ENCODE assay signal across 31 mouse cellular contexts in genomic region chr3:59293437-59294199, GRCm38 (mm10). TPM values are rescaled to one million over a fixed set of nuclear protein-coding genes. Genes with fewer than 3 reads are reported as not detected.
DNase-seq lines count a peak whose midpoint lies in the region; ATAC-seq and TF ChIP-seq lines count a peak whose summit lies in the region.
"Had no signal": no experiment of that assay in that cellular context is flagged by ENCODE, and none has a peak within 500 bp of the region (broad histone marks: within the 10 kb centered on the region; RNA-seq: fewer than 3 reads in every experiment).

No protein-coding gene starts in this region.

- H3K4me2 ChIP-seq in midbrain, embryonic 15.5 days = no peak overlapping the region
- H3K4me2 ChIP-seq in midbrain, embryonic 14.5 days (ENCODE audit: low read length) = no peak overlapping the region
- no peak overlapping the region for H3K4me2 ChIP-seq in midbrain, postnatal 0 days (ENCODE audit: low read depth, low read length, poor library complexity, severe bottlenecking)
- H3K4me2 ChIP-seq in midbrain, embryonic 13.5 days (replicated peaks) = no peak overlapping the region
- H3K4me2 ChIP-seq: embryonic facial prominence, embryonic 13.5 days; embryonic facial prominence, embryonic 15.5 days; forebrain, embryonic 12.5 days had no signal

- DNase-seq in heart, adult 11 months = peak; percentile 15
- no peak for DNase-seq in heart, adult 8-10 months (ENCODE audit: low spot score)
- no peak for DNase-seq in midbrain, embryonic 14.5 days
- DNase-seq in midbrain, postnatal 0 days (ENCODE audit: low spot score) = peak; percentile 6
- DNase-seq in brain, embryonic 14.5 days (ENCODE audit: low read depth) = peak; percentile 5
- no peak for DNase-seq in left cerebral cortex, adult 2 months (ENCODE audit: extremely low spot score in 1 of 2, low spot score in 2 of 2)
- DNase-seq: adrenal gland, adult 8-10 months; adrenal gland, postnatal 14 days; adrenal gland, postnatal 36 days; B cell, adult 2 months; cerebellum, adult 11 months; cerebellum, adult 18-20 months; cerebellum, adult 8-10 months; cerebellum, adult 9-11 months; cerebellum, postnatal 14 days; cerebellum, postnatal 36 days; embryo, embryonic 11 days had no signal

- 0 out of 2 replicates have a peak, but pooled peaks have one; percentile 66 for ATAC-seq in midbrain, embryonic 15.5 days (replicated peaks)
- ATAC-seq in midbrain, embryonic 14.5 days (ENCODE audit: low FRiP score, low TSS enrichment) = no peak
- no peak for ATAC-seq in midbrain, postnatal 0 days (ENCODE audit: low FRiP score)
- ATAC-seq in midbrain, embryonic 13.5 days = no peak
- ATAC-seq: activated CD4-positive, CD25-positive, alpha-beta regulatory T cell, adult 4 months; CD4-positive, CD25-positive, alpha-beta regulatory T cell, adult 4 months; forebrain, embryonic 14.5 days; Patski had no signal

- TF ChIP-seq POLR2A in brain, embryonic 14.5 days (IDR thresholded peaks at IDR 0.05; ENCODE audit: borderline replicate concordance, extremely low read depth, insufficient read depth, insufficient read length, poor library complexity, severe bottlenecking) = no peak

- no peak overlapping the region for H3K9ac ChIP-seq in midbrain, embryonic 15.5 days
- H3K9ac ChIP-seq in midbrain, embryonic 14.5 days (replicated peaks; ENCODE audit: low read length) = no peak overlapping the region
- H3K9ac ChIP-seq in midbrain, postnatal 0 days (replicated peaks; ENCODE audit: low read length, poor library complexity, severe bottlenecking) = no peak overlapping the region
- no peak overlapping the region for H3K9ac ChIP-seq in midbrain, embryonic 13.5 days (replicated peaks)
- H3K9ac ChIP-seq: embryonic facial prominence, embryonic 13.5 days; embryonic facial prominence, embryonic 15.5 days; forebrain, embryonic 12.5 days had no signal

- H3K27me3 ChIP-seq in midbrain, embryonic 15.5 days (replicated peaks) = no peaks in the 10 kb centered on the region
- no peaks in the 10 kb centered on the region for H3K27me3 ChIP-seq in midbrain, embryonic 14.5 days (ENCODE audit: control insufficient read depth, insufficient read depth, low read length)
- H3K27me3 ChIP-seq in midbrain, postnatal 0 days (ENCODE audit: insufficient read depth, low read length) = no peaks in the 10 kb centered on the region
- no peaks in the 10 kb centered on the region for H3K27me3 ChIP-seq in midbrain, embryonic 13.5 days
- H3K27me3 ChIP-seq: CH12.LX; embryonic facial prominence, embryonic 13.5 days; embryonic facial prominence, embryonic 15.5 days; forebrain, embryonic 12.5 days; Patski had no signal

- TF ChIP-seq CTCF in midbrain, postnatal 0 days (IDR thresholded peaks at IDR 0.05) = no peak
- no peak for TF ChIP-seq CTCF in brain, embryonic 14.5 days (IDR thresholded peaks at IDR 0.05; ENCODE audit: borderline replicate concordance, extremely low read depth, insufficient read depth, insufficient read length)
- TF ChIP-seq CTCF in left cerebral cortex, adult 2 months (IDR thresholded peaks at IDR 0.05) = no peak

- no peaks in the 10 kb centered on the region for H3K9me3 ChIP-seq in midbrain, embryonic 15.5 days
- no peaks in the 10 kb centered on the region for H3K9me3 ChIP-seq in midbrain, embryonic 14.5 days (ENCODE audit: control insufficient read depth, low read length)
- no peaks in the 10 kb centered on the region for H3K9me3 ChIP-seq in midbrain, postnatal 0 days (ENCODE audit: low read length)
- H3K9me3 ChIP-seq in midbrain, embryonic 13.5 days = no peaks in the 10 kb centered on the region
- H3K9me3 ChIP-seq: embryonic facial prominence, embryonic 13.5 days; embryonic facial prominence, embryonic 15.5 days; forebrain, embryonic 10.5 days; forebrain, embryonic 12.5 days; G1E had no signal

- no peaks in the 10 kb centered on the region for H3K4me1 ChIP-seq in midbrain, embryonic 15.5 days
- H3K4me1 ChIP-seq in midbrain, embryonic 14.5 days (ENCODE audit: control insufficient read depth, insufficient read depth, low read length) = no peaks in the 10 kb centered on the region
- H3K4me1 ChIP-seq in midbrain, postnatal 0 days (ENCODE audit: insufficient read depth, low read length) = no peaks in the 10 kb centered on the region
- no peaks in the 10 kb centered on the region for H3K4me1 ChIP-seq in midbrain, embryonic 13.5 days (replicated peaks)
- H3K4me1 ChIP-seq: forebrain, embryonic 10.5 days; forebrain, embryonic 12.5 days had no signal

- WGBS in midbrain, embryonic 15.5 days = 74% methylated on average over 5 of the region's 5 CpGs
- WGBS in midbrain, embryonic 14.5 days = 83% methylated on average over 5 of the region's 5 CpGs
- WGBS in midbrain, postnatal 0 days = 61% methylated on average over 5 of the region's 5 CpGs
- 78% methylated on average over 5 of the region's 5 CpGs for WGBS in midbrain, embryonic 13.5 days

- H3K27ac ChIP-seq in midbrain, embryonic 15.5 days = no peak overlapping the region
- no peak overlapping the region for H3K27ac ChIP-seq in midbrain, embryonic 14.5 days (replicated peaks; ENCODE audit: low read depth, low read length)
- no peak overlapping the region for H3K27ac ChIP-seq in midbrain, postnatal 0 days (ENCODE audit: low read depth, low read length)
- no peak overlapping the region for H3K27ac ChIP-seq in midbrain, embryonic 13.5 days
- H3K27ac ChIP-seq in left cerebral cortex, adult 2 months = no peak overlapping the region
- H3K27ac ChIP-seq: embryonic facial prominence, embryonic 13.5 days; embryonic facial prominence, embryonic 15.5 days; forebrain, embryonic 10.5 days; forebrain, embryonic 12.5 days had no signal

- no peak overlapping the region for H3K4me3 ChIP-seq in midbrain, embryonic 15.5 days
- H3K4me3 ChIP-seq in midbrain, embryonic 14.5 days (replicated peaks; ENCODE audit: low read depth, low read length) = no peak overlapping the region
- no peak overlapping the region for H3K4me3 ChIP-seq in midbrain, postnatal 0 days (ENCODE audit: low read depth, low read length)
- H3K4me3 ChIP-seq in midbrain, embryonic 13.5 days (replicated peaks) = no peak overlapping the region
- no peak overlapping the region for H3K4me3 ChIP-seq in left cerebral cortex, adult 2 months
- H3K4me3 ChIP-seq: embryonic facial prominence, embryonic 13.5 days; embryonic facial prominence, embryonic 15.5 days; erythroblast, embryonic 14.5 days; forebrain, embryonic 10.5 days; forebrain, embryonic 12.5 days had no signal

- no peaks in the 10 kb centered on the region for H3K36me3 ChIP-seq in midbrain, embryonic 15.5 days (replicated peaks)
- no peaks in the 10 kb centered on the region for H3K36me3 ChIP-seq in midbrain, embryonic 14.5 days (ENCODE audit: control insufficient read depth, insufficient read depth, low read length)
- 0 out of 2 replicates have a peak, but pooled peaks cover 9% of the 10 kb centered on the region for H3K36me3 ChIP-seq in midbrain, postnatal 0 days (ENCODE audit: insufficient read depth, low read length)
- H3K36me3 ChIP-seq in midbrain, embryonic 13.5 days = no peaks in the 10 kb centered on the region
- H3K36me3 ChIP-seq: embryonic facial prominence, embryonic 13.5 days; embryonic facial prominence, embryonic 15.5 days; forebrain, embryonic 12.5 days; G1E had no signal

- intact Hi-C loops in left cerebral cortex, adult 2 months (cut with DNase I) = no loop called here

RNA-seq across cellular contexts. Expression of gene P2ry12, which starts 30.9 kb away (rescaled TPM):
- 1 to 10 TPM; 1.2 to 5.1 (median 4.4) TPM for total RNA-seq in heart, adult 8-10 months (2022)
- 5.9 and 7.7 TPM in 2 replicates for polyA plus RNA-seq in midbrain, embryonic 15.5 days (2015; fragmentation: Nextera tagmentation; extraction: Ambion mirVana)
- 4.5 and 5.6 TPM in 2 replicates for polyA plus RNA-seq in midbrain, embryonic 14.5 days (2014; fragmentation: Nextera tagmentation; extraction: Ambion mirVana)
- total RNA-seq in midbrain, postnatal 0 days (2014; rRNA removed) = 13.9 and 15.6 TPM in 2 replicates
- 9.9 and 11.1 TPM in 2 replicates for polyA plus RNA-seq in midbrain, postnatal 0 days (2015; fragmentation: Nextera tagmentation; extraction: Ambion mirVana)
- 5.9 and 6.4 TPM in 2 replicates for polyA plus RNA-seq in midbrain, embryonic 13.5 days (2015; fragmentation: Nextera tagmentation; extraction: Ambion mirVana)
- polyA plus RNA-seq in brain, embryonic 14.5 days (2012; rRNA removed) = 6.6 and 6.7 TPM in 2 replicates
- total RNA-seq in left cerebral cortex, adult 2 months (2021) = 10 to 100 TPM; 34.1 to 35.0 TPM
- total RNA-seq: common myeloid progenitor, adult 5-6 weeks had no signal
- polyA plus RNA-seq: erythroblast, embryonic 14.5 days; G1E; Patski had no signal

RNA-seq across cellular contexts. Expression of gene Igsf10, which starts 50.6 kb away (rescaled TPM):
- total RNA-seq in heart, adult 8-10 months (2022) = 1 to 10 TPM; 1.2 to 1.6 (median 1.4) TPM
- 2.8 and 3.2 TPM in 2 replicates for polyA plus RNA-seq in midbrain, embryonic 15.5 days (2015; fragmentation: Nextera tagmentation; extraction: Ambion mirVana)
- 2.9 and 3.5 TPM in 2 replicates for polyA plus RNA-seq in midbrain, embryonic 14.5 days (2014; fragmentation: Nextera tagmentation; extraction: Ambion mirVana)
- total RNA-seq in midbrain, postnatal 0 days (2014; rRNA removed) = 6.5 and 7.8 TPM in 2 replicates
- polyA plus RNA-seq in midbrain, postnatal 0 days (2015; fragmentation: Nextera tagmentation; extraction: Ambion mirVana) = 3.6 and 4.1 TPM in 2 replicates
- polyA plus RNA-seq in midbrain, embryonic 13.5 days (2015; fragmentation: Nextera tagmentation; extraction: Ambion mirVana) = 2.1 and 2.5 TPM in 2 replicates
- polyA plus RNA-seq in brain, embryonic 14.5 days (2012; rRNA removed) = 2.3 and 4.8 TPM in 2 replicates
- total RNA-seq in left cerebral cortex, adult 2 months (2021) = 1 to 10 TPM; 1.6 to 2.1 TPM
- total RNA-seq: CH12.LX had no signal
- polyA plus RNA-seq: activated CD4-positive, CD25-positive, alpha-beta regulatory T cell, adult 4 months; CD4-positive, CD25-positive, alpha-beta regulatory T cell, adult 4 months; erythroblast, embryonic 14.5 days; G1E had no signal

Comparison
In these comparisons a context has a peak if more than half of its experiments do, and no peak if none do; other contexts are left out.
1. DNase-seq: peak in heart, adult 11 months (single experiment), midbrain, postnatal 0 days (single experiment) and brain, embryonic 14.5 days (single experiment); none in heart, adult 8-10 months (single experiment), midbrain, embryonic 14.5 days (single experiment) and left cerebral cortex, adult 2 months (0 of 2).